Mouse (Mus musculus) ovary, adult 18-20 months (tissue): ENCODE data around the gene Snx17.

ENCODE experiments used
- DNase-seq: peaks from one replicate; pipeline ENCODE4 v3.0.0; 2022; ENCODE audit warnings: low spot score, mixed read lengths

Gene Snx17

GRCm38 (mm10) chr5:31240637-31241521 lies 47.9 kb downstream of the Snx17 start, which contains the start of the genes Nrbp1 and Gm9970:
Gene Nrbp1 (plus strand): TSS chr5:31240864.
Gene Gm9970 (minus strand): TSS chr5:31241232.
- peak; percentile 95 for DNase-seq

GRCm38 (mm10) chr5:31241522-31242034 lies 48.6 kb downstream of the Snx17 start:
- DNase-seq: no peak

- no peak for DNase-seq
These were observed 49.2 kb downstream of the Snx17 start for GRCm38 (mm10) chr5:31242191-31242590.
